Mouse (Mus musculus) B cell, adult (primary cell): ENCODE results near the gene Acsbg1. TPM values are rescaled to one million over a fixed set of nuclear protein-coding genes. Genes with fewer than 3 reads are reported as not detected.

Experiments used
- total RNA-seq: library from RNA; stranded (reverse); gene quantifications from 4 replicates; pipeline ENCODE4 v1.2.4, GENCODE M21; 2023; ENCODE audit not compliant: inconsistent age

Acsbg1 gene
- total RNA-seq: 0.30 TPM in 1 of 4 replicates, not detected in the others

GRCm38 (mm10) chr9:54661605-54662377 is at the start of gene Acsbg1:
Gene Acsbg1, minus strand, starts transcription at chr9:54661870.

DNA sequence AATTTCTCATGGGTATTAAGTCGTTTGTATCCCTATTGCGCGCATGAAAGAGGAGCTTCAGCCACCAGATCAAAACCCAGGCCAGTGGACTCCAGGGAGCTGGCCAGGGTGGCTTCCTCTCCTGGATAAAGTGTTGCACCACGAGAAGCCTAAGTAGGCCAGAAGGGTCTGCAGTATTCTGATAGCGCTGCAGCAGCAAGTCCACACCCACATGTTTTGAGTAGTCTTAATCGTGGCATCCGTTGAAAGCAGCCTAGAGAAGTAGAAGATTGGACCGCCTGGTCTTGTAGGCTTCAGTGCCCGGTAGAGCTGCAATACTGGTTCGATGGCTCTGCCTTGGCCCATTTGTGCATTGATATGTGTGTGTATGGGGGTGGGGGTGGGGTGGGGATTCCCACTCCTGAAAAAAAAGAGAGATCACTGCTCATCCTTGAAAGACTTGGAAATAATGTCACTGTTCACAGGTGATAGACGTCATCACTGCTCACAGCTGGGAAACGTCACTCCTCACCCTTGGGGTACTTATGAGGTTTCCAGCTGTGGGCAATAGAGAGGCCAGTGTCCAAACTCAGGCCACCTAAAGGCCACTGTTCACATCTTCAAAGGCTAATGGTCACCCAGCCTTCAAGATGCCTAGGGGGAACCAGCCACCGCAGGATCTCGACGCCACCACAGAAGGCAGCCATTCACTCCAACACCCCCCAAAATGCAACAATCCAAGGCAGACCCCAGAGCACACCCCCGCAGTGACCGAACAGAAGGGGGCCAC is 36.8 kb upstream of the Acsbg1 start, which contains the start of gene Dnaja4:
Gene Dnaja4 (plus strand): TSS at position 556 of the 769 bp plus-strand sequence.

DNA sequence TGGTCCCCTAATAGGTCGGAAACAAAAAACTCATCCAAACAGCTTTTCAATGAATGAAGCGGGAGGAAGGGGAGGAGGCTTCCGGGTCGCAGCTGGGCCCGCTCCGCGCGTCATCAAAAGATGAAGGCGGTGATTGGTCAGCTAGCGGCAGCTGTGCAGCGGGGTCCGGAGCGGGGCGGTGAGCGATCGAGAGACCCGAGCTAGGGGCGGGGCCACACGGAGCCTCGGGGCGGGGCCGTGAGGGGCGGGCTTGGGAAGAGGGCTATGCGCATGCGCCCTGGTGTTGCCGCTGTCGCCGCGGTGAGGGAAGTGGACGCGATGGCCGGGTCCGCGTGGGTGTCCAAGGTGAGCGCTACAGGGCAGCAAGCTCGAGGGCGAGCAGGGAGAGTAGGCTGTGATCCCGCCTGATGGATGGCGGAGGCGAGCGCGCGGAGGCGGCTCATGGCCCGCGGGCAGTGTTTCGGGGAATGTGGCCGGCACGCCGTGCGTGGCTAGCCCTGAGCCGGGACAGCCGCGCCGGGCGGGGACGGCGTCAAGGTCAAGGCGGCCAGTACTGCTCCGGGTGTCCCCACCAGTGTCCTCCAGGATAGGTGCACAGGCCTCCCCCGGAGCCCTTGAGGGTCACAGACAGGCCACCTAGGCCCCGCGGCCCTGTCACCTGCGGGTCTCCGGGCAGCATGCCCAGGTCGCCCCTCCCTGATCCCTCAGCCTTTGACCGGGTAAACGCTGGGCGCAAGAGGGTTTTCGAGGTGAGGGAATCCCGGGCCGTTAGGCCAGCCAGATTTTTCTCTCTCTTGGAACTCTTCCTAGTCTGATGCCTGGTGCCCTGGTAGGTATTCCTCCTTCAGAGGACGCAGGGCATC is 75.2 kb downstream of the Acsbg1 start, which contains the start of gene Idh3a:
Gene Idh3a (plus strand): TSS at position 136 of the 863 bp plus-strand sequence.

DNA sequence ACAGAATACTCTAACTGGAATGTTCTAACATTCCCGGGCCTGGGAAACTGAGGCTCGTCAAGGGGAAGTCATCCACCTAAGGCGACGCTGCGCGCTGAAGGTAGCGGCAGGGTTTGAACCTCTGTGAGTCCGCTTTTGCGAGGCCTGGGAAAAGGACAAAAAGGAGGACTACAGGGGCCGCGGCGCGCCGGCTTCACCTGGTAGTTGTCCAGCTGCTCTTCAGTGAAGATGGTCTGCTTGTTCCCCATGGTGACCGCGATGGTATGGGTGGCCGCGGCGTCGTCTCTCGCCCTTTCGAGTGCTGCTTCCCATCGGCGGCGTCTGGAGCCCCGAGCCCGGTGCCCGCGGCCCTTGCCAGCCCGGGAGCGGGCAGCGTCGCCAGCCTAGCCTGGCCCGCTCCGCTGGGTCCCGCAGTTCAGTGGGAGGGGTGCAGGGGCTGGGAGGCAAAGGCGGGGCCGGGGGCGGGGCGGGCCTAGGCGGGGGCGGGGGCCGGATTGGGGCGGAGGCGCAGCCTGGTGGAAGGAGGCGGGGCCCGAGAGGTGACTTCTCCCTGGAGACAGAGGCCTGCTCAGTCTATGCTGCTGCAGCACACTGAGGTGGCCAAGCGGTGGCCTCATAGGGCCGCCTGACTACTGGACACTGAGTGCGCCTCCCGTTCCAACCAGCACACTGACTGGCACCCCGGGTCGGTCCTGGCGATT is 101.7 kb downstream of the Acsbg1 start, which contains the start of gene Cib2:
Gene Cib2 (minus strand): TSS at position 448 of the 701 bp plus-strand sequence.

Other genes starting within 250 kb of the Acsbg1 start
- 0.36 to 1.9 TPM (median 0.91 TPM) in 4 replicates for gene Dmxl2, start 160.2 kb downstream of the Acsbg1 start, total RNA-seq
- gene Sh2d7, start 122.9 kb downstream of the Acsbg1 start, total RNA-seq: not detected in 4 replicates
- 1.4 to 3.6 TPM (median 2.5 TPM) in 4 replicates for gene Cib2, start 101.7 kb downstream of the Acsbg1 start, total RNA-seq
- gene Idh3a, start 75.5 kb downstream of the Acsbg1 start, total RNA-seq: 38.5 to 41.4 TPM (median 40.7 TPM) in 4 replicates
- gene Dnaja4, start 37.0 kb upstream of the Acsbg1 start, total RNA-seq: 0.96 to 2.3 TPM (median 1.8 TPM) in 4 replicates
- 58.8 to 66.4 TPM (median 63.2 TPM) in 4 replicates for gene Wdr61, start 72.6 kb upstream of the Acsbg1 start, total RNA-seq
- not detected in 4 replicates for gene Crabp1, start 102.9 kb upstream of the Acsbg1 start, total RNA-seq
- gene Ireb2, start 201.9 kb upstream of the Acsbg1 start, total RNA-seq: 48.7 to 53.0 TPM (median 50.0 TPM) in 4 replicates